Mouse (Mus musculus): ENCODE results near the gene Irgc1. TPM values are rescaled to one million over a fixed set of nuclear protein-coding genes. Genes with fewer than 3 reads are reported as not detected.
"Not testable (repeated sequence)": the region's sequence is repeated elsewhere in the genome, so short reads cannot be mapped to it uniquely, and the experiment has no call there.

The Irgc1 gene
- total RNA-seq (2015; ENCODE audit: low replicate concordance) (not detected in 2 replicates), total RNA-seq (2017; ENCODE audit: low replicate concordance) (not detected in 2 replicates)

- ATAC-seq (replicated peaks; ENCODE audit: low FRiP score, poor library complexity, severe bottlenecking): no peak
Measured at GRCm38 (mm10) chr7:24451855-24452311, at the start of gene Irgc1. TSS of gene Irgc1 (minus strand) at chr7:24452297.

- ATAC-seq (replicated peaks; ENCODE audit: low FRiP score, poor library complexity, severe bottlenecking): no peak
Measured at GRCm38 (mm10) chr7:24501492-24501891, 49.4 kb upstream of the Irgc1 start.

GRCm38 (mm10) chr7:24500929-24501328 lies 48.8 kb upstream of the Irgc1 start:
- ATAC-seq (replicated peaks; ENCODE audit: low FRiP score, poor library complexity, severe bottlenecking): no peak

DNA sequence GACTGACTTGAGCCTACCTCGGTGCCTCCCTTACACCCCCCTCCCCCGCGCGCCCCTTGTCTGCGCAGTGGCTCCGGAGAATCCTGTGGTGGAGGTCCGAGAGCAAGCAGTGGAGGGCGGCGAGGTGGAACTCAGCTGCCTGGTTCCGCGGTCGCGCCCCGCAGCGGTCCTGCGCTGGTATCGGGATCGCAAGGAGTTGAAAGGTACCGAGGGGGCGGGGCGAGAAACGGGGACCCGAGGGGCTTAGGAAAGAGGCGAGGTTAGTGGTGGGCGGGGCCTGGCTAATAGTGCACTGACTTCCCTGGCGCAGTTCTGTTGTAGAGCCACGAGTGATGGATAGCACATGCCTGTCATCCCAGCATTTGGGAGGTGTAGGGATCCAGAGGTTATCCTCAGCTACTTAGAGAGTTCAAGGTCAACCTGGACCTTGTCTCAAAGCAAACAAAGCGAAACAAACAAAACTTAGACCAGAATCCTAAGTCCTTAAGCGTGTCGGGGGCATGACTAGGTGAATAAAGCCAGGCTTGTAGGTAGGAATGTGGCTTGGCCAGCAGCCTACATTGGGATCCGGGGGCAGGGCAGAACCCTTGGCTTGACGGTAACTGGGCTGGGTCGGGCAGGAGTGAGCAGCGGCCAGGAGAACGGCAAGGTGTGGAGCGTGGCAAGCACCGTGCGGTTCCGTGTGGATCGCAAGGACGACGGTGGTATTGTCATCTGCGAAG lies 47.9 kb upstream of the Irgc1 start:
- ATAC-seq (replicated peaks; ENCODE audit: low FRiP score, poor library complexity, severe bottlenecking): no peak; the same call in 1 of the 2 replicates

DNA sequence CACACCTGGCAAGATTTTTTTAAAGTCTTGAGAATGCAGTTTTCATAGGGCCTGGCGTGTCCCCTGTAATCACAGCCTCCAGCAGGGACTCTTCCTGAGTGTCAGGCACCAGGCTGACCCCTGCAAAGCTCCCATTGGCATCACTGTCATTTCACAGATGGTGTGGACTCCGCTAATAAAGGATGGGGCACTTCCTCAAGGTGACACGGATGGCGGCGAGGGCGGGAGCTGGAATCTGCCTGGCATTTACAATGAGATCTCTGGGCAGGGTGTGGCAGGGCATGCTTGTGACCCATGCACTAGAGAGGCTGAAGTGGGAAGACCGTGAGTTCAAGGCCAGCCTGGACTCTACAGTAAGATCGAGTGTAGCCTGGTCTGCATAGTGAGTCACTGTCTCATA lies 36.2 kb upstream of the Irgc1 start:
- no peak for ATAC-seq (replicated peaks; ENCODE audit: low FRiP score, poor library complexity, severe bottlenecking)

DNA sequence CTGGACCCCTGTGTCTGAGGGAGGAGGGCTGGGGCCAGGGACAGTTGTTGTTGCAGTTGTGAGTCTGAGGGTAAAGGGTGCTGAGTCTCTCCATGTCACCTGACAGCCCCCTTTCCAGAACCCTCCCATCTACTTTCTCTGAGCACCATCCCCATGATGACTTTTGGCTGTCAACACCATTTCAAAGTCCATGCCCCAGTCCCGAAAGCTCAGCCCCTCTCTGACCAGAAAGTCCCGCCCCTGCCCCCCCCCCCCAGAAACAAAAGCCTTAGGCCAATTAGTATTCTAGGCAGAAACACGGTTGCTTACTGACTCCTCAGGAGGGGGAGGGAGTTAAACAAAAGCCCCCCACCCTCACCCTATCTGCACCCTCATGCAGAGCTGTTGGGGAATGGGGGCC lies 35.3 kb upstream of the Irgc1 start:
- no peak for ATAC-seq (replicated peaks; ENCODE audit: low FRiP score, poor library complexity, severe bottlenecking)

DNA sequence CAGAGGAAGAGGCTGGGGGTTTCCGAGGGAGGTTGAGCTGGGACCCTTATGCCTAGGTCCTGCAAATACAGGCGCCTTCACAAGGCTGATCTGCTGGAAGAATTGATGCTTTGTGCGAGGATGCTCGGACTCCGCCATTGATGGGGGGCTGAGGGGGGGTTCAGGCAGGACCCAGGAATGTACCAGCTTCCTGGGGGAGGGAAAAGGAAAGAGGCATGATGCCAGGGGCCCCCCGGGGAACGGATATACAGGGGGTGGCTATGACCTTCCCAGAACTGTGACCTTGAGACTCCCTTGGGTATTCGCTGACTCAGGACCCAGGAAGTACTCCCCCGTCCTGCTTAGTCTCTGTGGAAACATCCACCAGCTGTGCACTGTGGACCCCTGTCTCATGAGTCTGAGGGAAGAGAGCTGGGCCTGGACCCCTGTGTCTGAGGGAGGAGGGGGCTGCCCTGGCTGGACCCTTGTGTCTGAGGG lies 34.6 kb upstream of the Irgc1 start:
- ATAC-seq (replicated peaks; ENCODE audit: low FRiP score, poor library complexity, severe bottlenecking): no peak

DNA sequence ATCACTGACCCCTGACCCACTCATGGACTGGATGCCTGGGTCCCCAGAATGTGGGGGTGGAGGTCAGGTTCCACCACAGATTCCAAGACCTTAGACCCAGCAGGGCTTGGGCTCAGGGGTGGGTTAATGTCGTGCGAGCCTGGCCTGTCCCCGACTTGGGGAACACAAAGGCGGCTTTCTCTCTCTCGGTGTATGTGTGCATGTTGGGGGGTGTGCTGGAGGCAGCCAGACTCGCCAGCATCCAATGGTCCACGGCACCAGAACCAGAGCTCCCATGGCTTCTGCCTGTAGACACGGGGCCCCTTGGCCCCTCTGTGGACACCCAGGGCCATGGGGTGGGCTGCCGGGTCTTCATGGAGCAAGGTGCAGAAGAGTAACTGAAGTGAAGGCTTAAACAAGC lies 33.4 kb upstream of the Irgc1 start:
- ATAC-seq (replicated peaks; ENCODE audit: low FRiP score, poor library complexity, severe bottlenecking): no peak

DNA sequence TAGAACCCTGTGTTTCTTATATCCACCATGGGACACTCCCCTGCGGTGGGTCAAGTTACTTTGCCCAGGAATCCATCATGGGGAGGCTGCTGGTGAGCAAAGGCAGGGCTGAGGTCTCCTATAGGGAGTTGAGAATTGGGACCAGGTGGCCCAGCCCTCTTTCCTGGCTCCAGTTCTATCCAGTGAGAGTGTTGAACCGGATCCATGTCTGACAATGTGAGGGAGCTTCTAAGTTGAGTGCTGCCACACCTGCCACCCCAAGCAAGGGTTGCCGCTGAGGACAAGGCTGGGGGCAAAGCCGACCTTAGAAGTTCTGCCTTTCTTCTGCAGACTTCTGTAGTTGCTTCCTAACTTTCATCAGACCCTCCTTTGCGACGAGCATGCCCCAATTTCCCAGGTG lies 31.2 kb upstream of the Irgc1 start:
- ATAC-seq (replicated peaks; ENCODE audit: low FRiP score, poor library complexity, severe bottlenecking): not testable (repeated sequence)

- ATAC-seq (replicated peaks; ENCODE audit: low FRiP score, poor library complexity, severe bottlenecking): no peak
Measured at GRCm38 (mm10) chr7:24482208-24483020, 30.3 kb upstream of the Irgc1 start.

DNA sequence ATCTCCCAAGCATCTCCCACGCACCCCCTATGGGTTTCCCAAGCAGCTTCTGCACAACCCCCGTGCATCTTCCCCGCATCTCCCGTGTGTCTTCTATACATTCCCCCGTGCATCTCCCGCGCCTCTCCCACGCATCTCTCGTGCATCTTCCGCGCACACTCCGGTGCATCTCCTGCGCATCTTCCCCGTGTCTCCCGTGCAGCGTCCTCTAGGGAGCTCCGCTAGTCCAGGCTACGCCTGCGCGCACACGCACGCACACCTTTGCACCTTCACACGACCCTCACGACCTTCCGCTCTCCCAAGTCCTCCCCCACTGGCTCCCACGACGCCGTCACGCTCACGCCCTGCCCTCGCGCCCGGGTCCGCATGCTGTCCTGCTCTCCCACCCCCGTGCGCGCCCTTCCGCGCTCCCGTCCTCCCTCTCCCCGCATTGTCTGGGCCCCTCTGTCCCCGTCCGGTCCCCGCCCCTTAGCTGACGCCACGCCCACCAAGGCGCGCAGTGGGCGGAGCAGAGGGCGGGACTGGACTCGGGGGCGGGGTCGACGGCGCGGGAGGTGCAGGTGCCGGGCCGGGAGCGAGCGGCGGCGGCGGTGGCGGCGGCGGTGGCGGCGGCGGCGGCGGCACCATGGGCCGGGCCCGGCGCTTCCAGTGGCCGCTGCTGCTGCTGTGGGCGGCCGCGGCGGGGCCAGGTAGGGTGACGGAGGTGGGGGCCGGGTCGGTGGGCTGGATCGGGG lies 29.5 kb upstream of the Irgc1 start, which contains the start of gene Cadm4:
TSS of gene Cadm4 (plus strand) at position 550 of the 734 bp plus-strand sequence.
- no peak; the same call in 1 of the 2 replicates for ATAC-seq (replicated peaks; ENCODE audit: low FRiP score, poor library complexity, severe bottlenecking)

DNA sequence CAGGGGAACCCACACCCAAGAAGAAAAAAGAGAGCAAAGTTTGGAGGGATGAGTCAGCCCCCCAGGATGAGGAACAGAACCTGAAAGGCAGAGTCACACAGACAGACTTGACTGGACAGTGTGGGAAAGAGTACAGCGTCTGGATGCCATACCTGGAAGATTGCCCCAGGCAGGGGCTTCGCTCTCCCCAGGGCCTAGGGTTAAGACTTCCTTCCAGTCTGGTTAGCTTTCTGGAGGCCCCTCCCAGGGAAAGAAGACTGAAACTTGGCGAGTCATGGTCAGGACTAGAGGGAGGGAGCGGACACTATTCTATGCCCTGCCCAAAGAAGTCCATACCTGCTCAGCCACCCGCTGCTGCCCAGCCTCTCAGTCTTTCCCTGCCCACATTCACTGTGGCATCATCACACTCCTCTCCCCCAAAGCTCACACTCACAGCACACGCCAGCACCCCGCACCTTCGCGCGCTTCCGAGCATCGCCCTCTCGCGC lies 28.9 kb upstream of the Irgc1 start:
- ATAC-seq (replicated peaks; ENCODE audit: low FRiP score, poor library complexity, severe bottlenecking): no peak

- ATAC-seq (replicated peaks; ENCODE audit: low FRiP score, poor library complexity, severe bottlenecking): no peak
Measured at GRCm38 (mm10) chr7:24480121-24480941, 28.2 kb upstream of the Irgc1 start.

GRCm38 (mm10) chr7:24479685-24480084 lies 27.6 kb upstream of the Irgc1 start:
- no peak for ATAC-seq (replicated peaks; ENCODE audit: low FRiP score, poor library complexity, severe bottlenecking)

- ATAC-seq (replicated peaks; ENCODE audit: low FRiP score, poor library complexity, severe bottlenecking): no peak
Measured at GRCm38 (mm10) chr7:24478911-24479310, 26.8 kb upstream of the Irgc1 start.

DNA sequence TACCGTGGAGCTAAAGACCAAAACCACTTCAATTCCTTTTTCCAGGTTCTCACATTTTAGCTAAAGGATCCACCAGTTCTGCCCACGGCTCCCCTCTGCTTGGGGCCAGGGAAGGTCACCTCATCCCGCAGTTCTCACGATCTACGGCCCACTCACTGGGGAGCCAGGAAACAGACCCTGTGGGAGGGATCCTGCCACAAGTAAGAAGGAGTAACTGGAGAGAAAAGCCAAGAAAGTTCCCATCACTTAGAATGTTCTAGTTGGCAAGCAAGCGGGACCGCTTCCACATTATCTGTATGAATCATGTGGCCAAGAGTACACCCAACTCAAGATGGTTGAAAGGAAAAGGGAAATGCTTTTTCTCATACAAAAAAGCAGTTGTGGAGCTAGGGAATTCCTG lies 24.8 kb upstream of the Irgc1 start:
- ATAC-seq (replicated peaks; ENCODE audit: low FRiP score, poor library complexity, severe bottlenecking): no peak

DNA sequence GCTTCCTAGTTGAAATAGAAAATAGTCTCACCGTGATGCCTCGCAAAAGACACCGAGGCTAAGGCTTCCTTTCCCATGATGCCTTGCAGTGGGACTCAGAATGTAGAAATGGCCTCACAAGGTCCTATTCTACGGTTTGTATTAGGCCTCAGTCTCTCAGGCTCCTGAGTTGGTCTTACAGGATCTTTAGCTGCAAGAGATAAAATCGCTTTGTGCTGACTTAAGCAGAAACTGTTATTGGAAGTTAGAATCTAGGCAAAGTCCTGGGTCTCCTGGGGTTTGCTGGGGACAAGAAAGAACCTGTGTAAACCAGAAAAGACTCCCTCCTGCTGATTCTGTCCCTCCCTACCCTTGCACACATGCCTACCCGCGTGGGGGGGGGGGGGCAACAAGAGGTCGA lies 24.2 kb upstream of the Irgc1 start:
- ATAC-seq (replicated peaks; ENCODE audit: low FRiP score, poor library complexity, severe bottlenecking): no peak

DNA sequence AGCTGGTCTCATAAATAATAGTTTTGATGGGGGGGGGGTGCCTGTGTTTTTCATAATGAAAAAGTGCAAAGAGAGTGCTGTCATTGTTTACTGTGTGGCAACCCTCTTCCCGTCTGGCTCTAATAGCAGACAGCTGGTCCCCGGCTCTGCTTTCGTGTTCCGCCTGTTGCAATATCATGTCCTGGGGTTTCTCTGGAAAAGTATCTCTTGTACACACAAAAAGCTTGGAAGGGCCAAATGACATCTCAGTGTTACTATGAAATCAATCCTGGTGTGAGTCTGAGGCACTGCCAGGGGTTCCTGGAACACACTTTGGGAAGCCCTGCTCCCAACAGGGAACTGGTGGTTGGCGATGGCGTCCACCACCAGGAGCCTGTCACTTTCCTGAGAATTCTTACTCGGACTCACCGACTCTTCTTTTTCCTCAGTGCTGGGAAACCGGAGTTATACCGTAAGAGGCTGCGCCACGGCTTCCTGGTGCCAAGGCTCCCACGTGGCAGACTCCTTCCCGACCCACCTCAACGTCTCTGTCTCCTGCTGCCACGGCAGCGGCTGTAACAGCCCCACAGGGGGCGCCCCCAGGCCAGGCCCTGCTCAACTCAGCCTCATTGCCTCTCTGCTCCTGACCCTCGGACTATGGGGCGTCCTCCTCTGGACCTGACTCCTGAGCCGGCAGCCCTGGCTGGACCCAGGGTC lies 22.9 kb upstream of the Irgc1 start:
- ATAC-seq (replicated peaks; ENCODE audit: low FRiP score, poor library complexity, severe bottlenecking): no peak
